Mouse (Mus musculus) lung, adult 2 months (tissue): ENCODE measurements at regions not wholly inside any gene's neighbourhood (a gene's known extent, or its start where the extent isn't known, plus 50 kb on each side); places are given as distances from the start of the nearest gene placed in this dataset.

Source experiments
- CTCF ChIP-seq: fragments of 200-500 bp; IDR thresholded peaks from 2 replicates; pipeline ENCODE4 v1.5.1; 2011; ENCODE audit warnings: mild to moderate bottlenecking, low read length, control low read depth; ENCODE audit not compliant: insufficient read depth
- POLR2A ChIP-seq: fragments of 200-500 bp; IDR thresholded peaks from 2 replicates; pipeline ENCODE4 v1.6.1; 2011; ENCODE audit warnings: low read depth, mild to moderate bottlenecking, control low read depth, low read length, borderline replicate concordance; ENCODE audit errors: extremely low read depth

GRCm38 (mm10) chr7:73305286-73305975 lies 69.9 kb upstream of the Rgma start:
- TF ChIP-seq CTCF (no peak), POLR2A (no peak)
